Mouse (Mus musculus): ENCODE measurements around the gene Sox5. TPM values are rescaled to one million over a fixed set of nuclear protein-coding genes. Genes with fewer than 3 reads are reported as not detected.
A peak's percentile ranks its signal among the peaks of the same experiment; 100 is the strongest.

The Sox5 gene
- polyA plus RNA-seq, 1 experiment from 2014 or later: 3.3 TPM

GRCm38 (mm10) chr6:144151075-144151474 is 630.7 kb downstream of the Sox5 start:
- H3K36me3 ChIP-seq (ENCODE audit: control insufficient read depth, insufficient read depth): no peaks in the 10 kb centered on the region
- H3K27ac ChIP-seq (ENCODE audit: low read depth, low read length): no peak overlapping the region
- H3K27me3 ChIP-seq (replicated peaks; ENCODE audit: control insufficient read depth, insufficient read depth, low read length): no peaks in the 10 kb centered on the region
- no peak overlapping the region for H3K4me2 ChIP-seq (replicated peaks; ENCODE audit: low read depth)
- no peaks in the 10 kb centered on the region for H3K4me1 ChIP-seq (replicated peaks; ENCODE audit: control insufficient read depth, insufficient read depth, low read length)
- no peak for TF ChIP-seq CTCF (IDR thresholded peaks at IDR 0.05; ENCODE audit: low read depth)
- no peak for ATAC-seq
- H3K4me3 ChIP-seq (ENCODE audit: low read depth, low read length): no peak overlapping the region
- no peak overlapping the region for H3K9ac ChIP-seq (ENCODE audit: low read depth, low read length)
- 84% methylated on average over 10 of the region's 10 CpGs for WGBS
- H3K9me3 ChIP-seq (ENCODE audit: control insufficient read depth): no peaks in the 10 kb centered on the region

GRCm38 (mm10) chr6:144137397-144137796 is 644.4 kb downstream of the Sox5 start:
- H3K4me3 ChIP-seq (ENCODE audit: low read depth, low read length): no peak overlapping the region
- H3K36me3 ChIP-seq (ENCODE audit: control insufficient read depth, insufficient read depth): no peaks in the 10 kb centered on the region
- no peaks in the 10 kb centered on the region for H3K9me3 ChIP-seq (ENCODE audit: control insufficient read depth)
- no peak overlapping the region for H3K9ac ChIP-seq (ENCODE audit: low read depth, low read length)
- WGBS: 82% methylated on average over 5 of the region's 5 CpGs
- no peak for ATAC-seq
- H3K27me3 ChIP-seq (replicated peaks; ENCODE audit: control insufficient read depth, insufficient read depth, low read length): no peaks in the 10 kb centered on the region
- H3K4me1 ChIP-seq (replicated peaks; ENCODE audit: control insufficient read depth, insufficient read depth, low read length): no peaks in the 10 kb centered on the region
- H3K27ac ChIP-seq (ENCODE audit: low read depth, low read length): no peak overlapping the region
- TF ChIP-seq CTCF (IDR thresholded peaks at IDR 0.05; ENCODE audit: low read depth): no peak
- H3K4me2 ChIP-seq (replicated peaks; ENCODE audit: low read depth): no peak overlapping the region

- TF ChIP-seq CTCF (IDR thresholded peaks at IDR 0.05; ENCODE audit: low read depth): no peak
- WGBS: 61% methylated on average over 4 of the region's 4 CpGs
- Histone ChIP-seq H3K36me3 (ENCODE audit: control insufficient read depth, insufficient read depth) (no peaks in the 10 kb centered on the region), H3K9ac (ENCODE audit: low read depth, low read length) (no peak overlapping the region), H3K27ac (ENCODE audit: low read depth, low read length) (no peak overlapping the region), H3K9me3 (ENCODE audit: control insufficient read depth) (no peaks in the 10 kb centered on the region), H3K4me3 (ENCODE audit: low read depth, low read length) (no peak overlapping the region), H3K4me2 (replicated peaks; ENCODE audit: low read depth) (no peak overlapping the region), H3K27me3 (replicated peaks; ENCODE audit: control insufficient read depth, insufficient read depth, low read length) (no peaks in the 10 kb centered on the region), H3K4me1 (replicated peaks; ENCODE audit: control insufficient read depth, insufficient read depth, low read length) (no peaks in the 10 kb centered on the region)
- 0 out of 2 replicates have a peak, but pooled peaks have one; percentile 38 for ATAC-seq
These were observed 644.9 kb downstream of the Sox5 start for GRCm38 (mm10) chr6:144136894-144137293.

- H3K27ac ChIP-seq (ENCODE audit: low read depth, low read length): no peak overlapping the region
- H3K4me2 ChIP-seq (replicated peaks; ENCODE audit: low read depth): no peak overlapping the region
- no peak overlapping the region for H3K4me3 ChIP-seq (ENCODE audit: low read depth, low read length)
- no peaks in the 10 kb centered on the region for H3K9me3 ChIP-seq (ENCODE audit: control insufficient read depth)
- TF ChIP-seq CTCF (IDR thresholded peaks at IDR 0.05; ENCODE audit: low read depth): no peak
- WGBS: 90% methylated on average over 12 of the region's 12 CpGs
- H3K4me1 ChIP-seq (replicated peaks; ENCODE audit: control insufficient read depth, insufficient read depth, low read length): no peaks in the 10 kb centered on the region
- H3K27me3 ChIP-seq (replicated peaks; ENCODE audit: control insufficient read depth, insufficient read depth, low read length): no peaks in the 10 kb centered on the region
- no peak overlapping the region for H3K9ac ChIP-seq (ENCODE audit: low read depth, low read length)
- no peaks in the 10 kb centered on the region for H3K36me3 ChIP-seq (ENCODE audit: control insufficient read depth, insufficient read depth)
- no peak for ATAC-seq
These were observed 651.9 kb downstream of the Sox5 start for GRCm38 (mm10) chr6:144129927-144130326.

GRCm38 (mm10) chr6:144119961-144120360 is 661.8 kb downstream of the Sox5 start:
- TF ChIP-seq CTCF (IDR thresholded peaks at IDR 0.05; ENCODE audit: low read depth): no peak
- Histone ChIP-seq H3K9ac (ENCODE audit: low read depth, low read length) (no peak overlapping the region), H3K36me3 (ENCODE audit: control insufficient read depth, insufficient read depth) (no peaks in the 10 kb centered on the region), H3K4me1 (replicated peaks; ENCODE audit: control insufficient read depth, insufficient read depth, low read length) (no peaks in the 10 kb centered on the region), H3K9me3 (ENCODE audit: control insufficient read depth) (no peaks in the 10 kb centered on the region), H3K4me3 (ENCODE audit: low read depth, low read length) (no peak overlapping the region), H3K4me2 (replicated peaks; ENCODE audit: low read depth) (no peak overlapping the region), H3K27ac (ENCODE audit: low read depth, low read length) (no peak overlapping the region; the same call in 1 of the 2 replicates), H3K27me3 (replicated peaks; ENCODE audit: control insufficient read depth, insufficient read depth, low read length) (no peaks in the 10 kb centered on the region)
- no peak for ATAC-seq
- 95% methylated on average over 1 of the region's 1 CpGs for WGBS

GRCm38 (mm10) chr6:144116646-144117045 is 665.1 kb downstream of the Sox5 start:
- 64% methylated on average over 6 of the region's 6 CpGs for WGBS
- TF ChIP-seq CTCF (IDR thresholded peaks at IDR 0.05; ENCODE audit: low read depth): no peak

GRCm38 (mm10) chr6:144111561-144111960 is 670.2 kb downstream of the Sox5 start:
- no peak overlapping the region for H3K9ac ChIP-seq (ENCODE audit: low read depth, low read length)

More at GRCm38 (mm10) chr6:144116646-144117045, 665.1 kb downstream of the Sox5 start:
- H3K36me3 ChIP-seq (ENCODE audit: control insufficient read depth, insufficient read depth): no peaks in the 10 kb centered on the region
- no peaks in the 10 kb centered on the region for H3K9me3 ChIP-seq (ENCODE audit: control insufficient read depth)
- H3K27ac ChIP-seq (ENCODE audit: low read depth, low read length): no peak overlapping the region
- no peaks in the 10 kb centered on the region for H3K4me1 ChIP-seq (replicated peaks; ENCODE audit: control insufficient read depth, insufficient read depth, low read length)
- no peak overlapping the region for H3K9ac ChIP-seq (ENCODE audit: low read depth, low read length)
- no peak for ATAC-seq
- no peak overlapping the region for H3K4me3 ChIP-seq (ENCODE audit: low read depth, low read length)
- no peaks in the 10 kb centered on the region for H3K27me3 ChIP-seq (replicated peaks; ENCODE audit: control insufficient read depth, insufficient read depth, low read length)
- H3K4me2 ChIP-seq (replicated peaks; ENCODE audit: low read depth): no peak overlapping the region

More at GRCm38 (mm10) chr6:144111561-144111960, 670.2 kb downstream of the Sox5 start:
- WGBS: 95% methylated on average over 6 of the region's 6 CpGs
- no peak for ATAC-seq
- H3K27me3 ChIP-seq (replicated peaks; ENCODE audit: control insufficient read depth, insufficient read depth, low read length): no peaks in the 10 kb centered on the region
- H3K4me1 ChIP-seq (replicated peaks; ENCODE audit: control insufficient read depth, insufficient read depth, low read length): no peaks in the 10 kb centered on the region
- no peak overlapping the region for H3K27ac ChIP-seq (ENCODE audit: low read depth, low read length)
- H3K9me3 ChIP-seq (ENCODE audit: control insufficient read depth): no peaks in the 10 kb centered on the region
- no peak overlapping the region for H3K4me2 ChIP-seq (replicated peaks; ENCODE audit: low read depth)
- no peaks in the 10 kb centered on the region for H3K36me3 ChIP-seq (ENCODE audit: control insufficient read depth, insufficient read depth)
- TF ChIP-seq CTCF (IDR thresholded peaks at IDR 0.05; ENCODE audit: low read depth): no peak
- no peak overlapping the region for H3K4me3 ChIP-seq (ENCODE audit: low read depth, low read length)

All from intestine, postnatal 0 days (tissue).